Mouse (Mus musculus): Measurements from ENCODE around the gene Tmem44. TPM values are rescaled to one million over a fixed set of nuclear protein-coding genes. Genes with fewer than 3 reads are reported as not detected.

Gene Tmem44
- polyA plus RNA-seq, 1 experiment = not detected

GRCm38 (mm10) chr16:30554109-30554508, 3.5 kb upstream of the Tmem44 start:
- TF ChIP-seq CTCF (IDR thresholded peaks at IDR 0.05; ENCODE audit: low read depth, low read length) = no peak
- TF ChIP-seq POLR2A (IDR thresholded peaks at IDR 0.05; ENCODE audit: borderline replicate concordance, low read depth, low read length) = no peak
- H3K4me3 ChIP-seq (ENCODE audit: insufficient read depth, low read length) = no peak overlapping the region
- H3K4me1 ChIP-seq (ENCODE audit: control insufficient read depth, insufficient read depth, low read length) = peaks cover 6% of the 10 kb centered on the region; the same call in 1 of the 2 replicates
- H3K27ac ChIP-seq (ENCODE audit: insufficient read depth, low read depth, low read length) = no peak overlapping the region

DNA sequence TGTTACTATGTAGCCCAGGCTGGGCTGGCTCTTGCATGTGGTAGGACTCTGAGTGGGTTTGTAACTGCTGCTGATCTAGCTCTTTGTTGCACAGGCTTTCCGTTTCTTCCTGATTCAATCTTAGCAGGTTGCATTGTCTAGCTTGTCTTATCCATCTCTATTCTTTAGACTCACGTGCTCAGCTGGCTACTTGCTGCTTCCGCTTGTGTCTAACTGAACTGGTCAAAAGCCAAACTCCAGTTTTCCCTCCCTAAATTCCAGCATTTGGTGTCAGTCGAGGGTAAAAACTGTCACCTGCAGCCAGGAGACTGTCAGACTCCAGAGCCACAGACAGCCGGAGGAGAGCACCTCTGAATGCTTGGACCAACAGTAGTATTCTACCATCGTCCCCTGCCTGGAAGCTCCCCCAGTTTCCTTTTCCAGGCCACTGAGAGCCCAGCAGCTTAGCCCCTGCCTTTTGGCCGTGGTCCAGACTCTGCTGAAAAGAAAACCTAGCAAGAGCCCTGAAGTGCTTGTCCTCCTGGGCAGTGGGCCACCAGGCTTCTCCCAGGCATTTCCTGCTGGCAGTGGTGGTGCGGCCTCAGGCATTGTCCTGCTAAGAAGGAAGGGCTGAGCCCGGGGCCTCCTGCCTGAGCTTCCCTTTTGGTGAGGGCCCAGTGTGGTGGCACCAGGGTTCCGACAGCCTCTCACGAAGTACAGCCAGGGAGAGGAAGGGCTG, 2.1 kb upstream of the Tmem44 start:
- no peak for TF ChIP-seq POLR2A (IDR thresholded peaks at IDR 0.05; ENCODE audit: borderline replicate concordance, low read depth, low read length)
- no peak for TF ChIP-seq CTCF (IDR thresholded peaks at IDR 0.05; ENCODE audit: low read depth, low read length)
- Histone ChIP-seq H3K4me1 (ENCODE audit: control insufficient read depth, insufficient read depth, low read length) (peaks cover 6% of the 10 kb centered on the region; the same call in 1 of the 2 replicates), H3K4me3 (ENCODE audit: insufficient read depth, low read length) (no peak overlapping the region), H3K27ac (ENCODE audit: insufficient read depth, low read depth, low read length) (no peak overlapping the region)

DNA sequence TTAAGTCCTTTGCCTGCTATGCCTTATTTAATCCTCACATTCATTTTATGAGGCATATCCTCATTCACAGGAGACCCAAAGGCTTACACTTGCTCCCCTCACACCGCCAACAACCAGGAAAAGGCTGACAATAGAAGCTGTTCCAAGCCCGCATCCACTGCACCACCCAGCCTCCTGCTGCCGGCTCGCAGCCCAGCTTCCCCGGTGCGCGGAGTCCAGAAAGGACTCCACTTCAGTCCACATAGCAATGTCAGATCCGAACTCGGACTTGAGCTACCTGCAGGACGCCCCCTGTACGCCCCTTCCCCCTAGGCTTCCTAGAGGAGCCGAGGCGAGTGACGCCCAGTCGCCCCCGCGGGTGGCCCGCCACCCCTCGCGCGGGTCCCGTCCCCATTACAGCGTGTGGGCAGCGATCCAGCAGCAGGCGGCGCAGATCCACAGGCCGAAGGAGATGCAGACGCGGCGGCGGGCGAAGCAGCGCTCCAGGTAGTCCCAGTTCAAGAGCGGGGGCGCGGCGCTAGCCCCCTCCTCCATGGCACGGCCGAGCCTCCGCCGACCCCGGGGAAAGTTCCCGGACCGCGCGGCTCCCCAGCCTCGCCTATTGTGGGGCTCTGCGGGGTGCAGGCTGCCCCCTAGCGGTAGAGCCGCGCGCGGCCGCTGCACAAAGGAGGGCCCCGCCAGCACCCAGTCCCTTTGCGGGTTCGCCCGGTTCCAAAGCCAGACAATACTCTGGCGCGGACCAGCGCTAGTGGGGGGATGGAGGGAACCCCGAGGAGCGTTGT, 485 bp downstream of the Tmem44 start:
- H3K4me1 ChIP-seq (ENCODE audit: control insufficient read depth, insufficient read depth, low read length) = peaks cover 6% of the 10 kb centered on the region; the same call in 1 of the 2 replicates
- no peak overlapping the region for H3K27ac ChIP-seq (ENCODE audit: insufficient read depth, low read depth, low read length)
- TF ChIP-seq CTCF (IDR thresholded peaks at IDR 0.05; ENCODE audit: low read depth, low read length) (peak; percentile 50; the same call in 1 of the 2 replicates), POLR2A (IDR thresholded peaks at IDR 0.05; ENCODE audit: borderline replicate concordance, low read depth, low read length) (no peak)
- H3K4me3 ChIP-seq (ENCODE audit: insufficient read depth, low read length) = peak overlapping the region; percentile 65

GRCm38 (mm10) chr16:30549516-30549915, 1.1 kb downstream of the Tmem44 start:
- H3K4me3 ChIP-seq (ENCODE audit: insufficient read depth, low read length) = no peak overlapping the region
- TF ChIP-seq CTCF (IDR thresholded peaks at IDR 0.05; ENCODE audit: low read depth, low read length) (no peak), POLR2A (IDR thresholded peaks at IDR 0.05; ENCODE audit: borderline replicate concordance, low read depth, low read length) (no peak)
- H3K4me1 ChIP-seq (ENCODE audit: control insufficient read depth, insufficient read depth, low read length) = peaks cover 6% of the 10 kb centered on the region; the same call in 1 of the 2 replicates
- no peak overlapping the region for H3K27ac ChIP-seq (ENCODE audit: insufficient read depth, low read depth, low read length)

DNA sequence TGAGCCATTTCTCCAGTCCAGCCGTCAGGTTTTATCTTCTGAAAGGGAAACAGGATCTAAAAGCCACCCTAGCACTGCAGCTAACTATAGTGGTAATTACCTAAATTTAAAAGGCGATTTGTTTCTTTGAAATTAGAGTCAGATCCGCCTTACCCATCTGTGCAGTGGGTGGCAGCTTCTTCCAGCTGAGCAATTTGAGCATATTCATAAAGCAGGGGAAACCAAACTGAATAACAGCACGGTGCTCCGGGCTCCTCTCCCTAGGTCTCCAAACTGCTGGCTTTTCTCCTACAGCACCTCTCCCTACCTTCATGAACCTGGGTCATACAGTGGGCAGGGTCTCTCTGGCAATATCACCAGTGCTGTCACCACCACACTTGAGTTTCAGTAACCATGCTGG, 2.4 kb downstream of the Tmem44 start:
- Histone ChIP-seq H3K4me3 (ENCODE audit: insufficient read depth, low read length) (no peak overlapping the region), H3K27ac (ENCODE audit: insufficient read depth, low read depth, low read length) (no peak overlapping the region), H3K4me1 (ENCODE audit: control insufficient read depth, insufficient read depth, low read length) (peaks cover 6% of the 10 kb centered on the region; the same call in 1 of the 2 replicates)
- TF ChIP-seq CTCF (IDR thresholded peaks at IDR 0.05; ENCODE audit: low read depth, low read length) (no peak), POLR2A (IDR thresholded peaks at IDR 0.05; ENCODE audit: borderline replicate concordance, low read depth, low read length) (no peak)

DNA sequence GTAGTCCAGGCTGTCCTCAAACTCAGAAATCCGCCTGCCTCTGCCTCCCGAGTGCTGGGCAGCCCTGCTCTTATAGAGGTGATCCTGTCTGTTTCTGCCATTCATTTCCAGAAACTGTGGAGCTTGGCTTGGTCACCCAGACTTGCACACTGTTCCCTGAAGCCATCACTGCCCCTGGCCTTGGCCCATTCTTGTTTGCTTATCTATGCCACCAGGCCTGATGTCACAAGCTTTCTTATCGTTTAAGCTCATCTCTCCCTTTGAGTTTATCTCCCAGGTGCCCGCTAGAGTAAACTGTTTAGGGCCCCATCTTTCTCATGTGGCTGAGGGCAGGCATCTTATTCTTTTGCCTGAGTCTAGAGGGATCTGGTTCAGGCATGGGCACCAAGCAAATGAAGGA, 5.9 kb downstream of the Tmem44 start:
- TF ChIP-seq CTCF (IDR thresholded peaks at IDR 0.05; ENCODE audit: low read depth, low read length) (no peak), POLR2A (IDR thresholded peaks at IDR 0.05; ENCODE audit: borderline replicate concordance, low read depth, low read length) (no peak)
- no peaks in the 10 kb centered on the region for H3K4me1 ChIP-seq (ENCODE audit: control insufficient read depth, insufficient read depth, low read length)
- no peak overlapping the region for H3K27ac ChIP-seq (ENCODE audit: insufficient read depth, low read depth, low read length)
- no peak overlapping the region for H3K4me3 ChIP-seq (ENCODE audit: insufficient read depth, low read length)

GRCm38 (mm10) chr16:30543386-30543785, 7.3 kb downstream of the Tmem44 start:
- no peak for TF ChIP-seq CTCF (IDR thresholded peaks at IDR 0.05; ENCODE audit: low read depth, low read length)
- TF ChIP-seq POLR2A (IDR thresholded peaks at IDR 0.05; ENCODE audit: borderline replicate concordance, low read depth, low read length) = no peak

GRCm38 (mm10) chr16:30542826-30543225, 7.8 kb downstream of the Tmem44 start:
- H3K4me1 ChIP-seq (ENCODE audit: control insufficient read depth, insufficient read depth, low read length) = no peaks in the 10 kb centered on the region
- no peak overlapping the region for H3K4me3 ChIP-seq (ENCODE audit: insufficient read depth, low read length)
- TF ChIP-seq CTCF (IDR thresholded peaks at IDR 0.05; ENCODE audit: low read depth, low read length) (no peak), POLR2A (IDR thresholded peaks at IDR 0.05; ENCODE audit: borderline replicate concordance, low read depth, low read length) (no peak)
- no peak overlapping the region for H3K27ac ChIP-seq (ENCODE audit: insufficient read depth, low read depth, low read length)

More at GRCm38 (mm10) chr16:30543386-30543785, 7.3 kb downstream of the Tmem44 start:
- no peaks in the 10 kb centered on the region for H3K4me1 ChIP-seq (ENCODE audit: control insufficient read depth, insufficient read depth, low read length)
- no peak overlapping the region for H3K27ac ChIP-seq (ENCODE audit: insufficient read depth, low read depth, low read length)
- H3K4me3 ChIP-seq (ENCODE audit: insufficient read depth, low read length) = no peak overlapping the region

DNA sequence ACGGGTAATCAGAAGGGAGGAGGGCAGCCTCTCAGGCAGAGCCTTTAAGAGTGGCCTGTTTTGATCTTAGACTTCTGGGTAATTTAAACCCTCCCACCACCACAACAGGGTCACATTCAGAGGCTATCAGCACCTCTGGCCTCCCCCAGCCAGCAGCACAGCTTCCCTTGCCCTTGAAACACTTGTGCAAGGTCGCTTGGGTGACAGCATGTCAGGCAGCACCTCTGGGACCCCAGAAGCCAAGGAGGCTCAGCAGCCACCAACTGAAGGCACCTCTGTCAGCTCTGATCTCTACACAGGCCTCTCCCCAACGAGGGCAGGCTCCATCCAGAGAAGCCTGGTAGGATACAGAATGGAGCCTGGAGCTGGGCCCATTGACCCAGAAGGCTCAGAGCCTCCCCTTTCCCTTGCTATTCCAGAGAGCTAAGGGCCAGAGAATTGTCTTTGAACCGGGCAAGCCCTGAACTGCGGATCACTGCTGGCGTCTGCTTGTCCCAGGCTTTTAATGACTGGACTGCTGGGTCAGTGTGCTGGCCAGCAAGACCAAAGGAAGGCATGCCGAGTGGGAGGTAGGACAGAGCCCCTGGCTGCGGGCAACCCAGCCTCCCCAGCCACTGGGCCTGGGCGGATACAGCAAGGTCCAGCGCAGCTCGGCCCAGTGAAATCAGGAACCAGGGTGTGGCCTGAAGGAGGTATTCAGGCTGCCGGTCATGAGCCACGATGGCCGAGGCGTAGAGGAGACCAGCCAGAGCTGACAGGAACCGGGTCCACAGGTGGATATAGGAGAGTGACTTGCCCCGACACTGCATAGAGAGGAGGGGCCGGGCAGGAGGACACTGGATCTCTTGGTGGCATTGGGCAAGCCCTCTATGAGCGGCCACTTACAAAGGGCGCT, 10.3 kb downstream of the Tmem44 start:
- Histone ChIP-seq H3K27ac (ENCODE audit: insufficient read depth, low read depth, low read length) (no peak overlapping the region), H3K4me3 (ENCODE audit: insufficient read depth, low read length) (no peak overlapping the region), H3K4me1 (ENCODE audit: control insufficient read depth, insufficient read depth, low read length) (no peaks in the 10 kb centered on the region)
- TF ChIP-seq CTCF (IDR thresholded peaks at IDR 0.05; ENCODE audit: low read depth, low read length) (peak; percentile 12; the same call in 1 of the 2 replicates), POLR2A (IDR thresholded peaks at IDR 0.05; ENCODE audit: borderline replicate concordance, low read depth, low read length) (no peak)
